ENCODE assay signal across 28 mouse cellular contexts in genomic region chr11:67771053-67771452, GRCm38 (mm10). TPM values are rescaled to one million over a fixed set of nuclear protein-coding genes. Genes with fewer than 3 reads are reported as not detected.
A peak's percentile ranks its signal among the peaks of the same experiment; 100 is the strongest.
DNase-seq lines count a peak whose midpoint lies in the region; ATAC-seq and TF ChIP-seq lines count a peak whose summit lies in the region.
"Had no signal": no experiment of that assay in that cellular context is flagged by ENCODE, and none has a peak within 500 bp of the region (broad histone marks: within the 10 kb centered on the region; RNA-seq: fewer than 3 reads in every experiment).

Gene Glp2r (minus strand): TSS chr11:67771153.

- H3K9ac ChIP-seq in intestine, embryonic 14.5 days (ENCODE audit: low read length): no peak within 1 kb of the TSS
- peak within 1 kb of the TSS; percentile 43; the same call in 1 of the 2 replicates for H3K9ac ChIP-seq in intestine, embryonic 16.5 days (ENCODE audit: low read depth, low read length)
- H3K9ac ChIP-seq in midbrain, embryonic 11.5 days (ENCODE audit: low read length): no peak within 1 kb of the TSS
- no peak within 1 kb of the TSS for H3K9ac ChIP-seq in forebrain, embryonic 12.5 days
- H3K9ac ChIP-seq: embryonic facial prominence, embryonic 13.5 days; embryonic facial prominence, embryonic 15.5 days; forebrain, embryonic 13.5 days; forebrain, embryonic 15.5 days; forebrain, postnatal 0 days had no signal

- TF ChIP-seq POLR2A in small intestine, adult 2 months (IDR thresholded peaks at IDR 0.05; ENCODE audit: low read depth, low read length): no peak

- H3K36me3 ChIP-seq in intestine, embryonic 14.5 days (ENCODE audit: control insufficient read depth, insufficient read depth, low read length): no peaks in the 10 kb centered on the region
- H3K36me3 ChIP-seq in intestine, embryonic 16.5 days (ENCODE audit: control insufficient read depth, insufficient read depth, low read length): no peaks in the 10 kb centered on the region
- H3K36me3 ChIP-seq in small intestine, adult 2 months (ENCODE audit: control insufficient read depth, insufficient read depth, low read length): no peaks in the 10 kb centered on the region
- no peaks in the 10 kb centered on the region for H3K36me3 ChIP-seq in midbrain, embryonic 11.5 days (ENCODE audit: control insufficient read depth, insufficient read depth, low read length)
- no peaks in the 10 kb centered on the region for H3K36me3 ChIP-seq in forebrain, embryonic 12.5 days (replicated peaks)
- H3K36me3 ChIP-seq: embryonic facial prominence, embryonic 13.5 days; embryonic facial prominence, embryonic 15.5 days; forebrain, embryonic 10.5 days; forebrain, embryonic 15.5 days; G1E had no signal

- H3K4me2 ChIP-seq in intestine, embryonic 14.5 days (ENCODE audit: low read length): peak within 1 kb of the TSS; percentile 18
- peak within 1 kb of the TSS; percentile 21; the same call in 1 of the 2 replicates for H3K4me2 ChIP-seq in intestine, embryonic 16.5 days (ENCODE audit: low read depth, low read length)
- H3K4me2 ChIP-seq in midbrain, embryonic 11.5 days: no peak within 1 kb of the TSS
- H3K4me2 ChIP-seq in forebrain, embryonic 12.5 days: no peak within 1 kb of the TSS
- H3K4me2 ChIP-seq: embryonic facial prominence, embryonic 13.5 days; embryonic facial prominence, embryonic 15.5 days; forebrain, embryonic 13.5 days; forebrain, embryonic 15.5 days had no signal

- TF ChIP-seq CTCF in small intestine, adult 2 months (IDR thresholded peaks at IDR 0.05; ENCODE audit: extremely low read depth, insufficient read length, insufficient replicate concordance, low read depth, low read length): no peak

- no peak for ATAC-seq in intestine, embryonic 14.5 days (replicated peaks; ENCODE audit: low FRiP score, low TSS enrichment, low read depth)
- ATAC-seq in intestine, embryonic 16.5 days: no peak
- no peak for ATAC-seq in midbrain, embryonic 11.5 days (ENCODE audit: low FRiP score)
- ATAC-seq in inflammation-experienced regulatory T-cells, adult 6 months: no peak
- no peak for ATAC-seq in forebrain, embryonic 12.5 days (ENCODE audit: low FRiP score)
- ATAC-seq: activated CD4-positive, CD25-positive, alpha-beta regulatory T cell, adult 4 months; forebrain, embryonic 13.5 days; forebrain, embryonic 15.5 days; forebrain, postnatal 0 days; Patski had no signal

- H3K9me3 ChIP-seq in intestine, embryonic 14.5 days (ENCODE audit: control insufficient read depth, low read length): no peaks in the 10 kb centered on the region
- no peaks in the 10 kb centered on the region for H3K9me3 ChIP-seq in intestine, embryonic 16.5 days (ENCODE audit: control insufficient read depth, low read length)
- no peaks in the 10 kb centered on the region for H3K9me3 ChIP-seq in midbrain, embryonic 11.5 days (ENCODE audit: control insufficient read depth, low read length)
- no peaks in the 10 kb centered on the region for H3K9me3 ChIP-seq in forebrain, embryonic 12.5 days
- H3K9me3 ChIP-seq: embryonic facial prominence, embryonic 13.5 days; embryonic facial prominence, embryonic 15.5 days; forebrain, embryonic 10.5 days; forebrain, embryonic 13.5 days; forebrain, embryonic 15.5 days had no signal

- H3K4me1 ChIP-seq in intestine, embryonic 14.5 days (replicated peaks; ENCODE audit: control insufficient read depth, insufficient read depth, low read length): peaks cover 10% of the 10 kb centered on the region
- H3K4me1 ChIP-seq in intestine, embryonic 16.5 days (ENCODE audit: control insufficient read depth, insufficient read depth, low read length): no peaks in the 10 kb centered on the region
- H3K4me1 ChIP-seq in small intestine, adult 2 months (ENCODE audit: control insufficient read depth, insufficient read depth, insufficient read length, low read length): no peaks in the 10 kb centered on the region
- no peaks in the 10 kb centered on the region for H3K4me1 ChIP-seq in midbrain, embryonic 11.5 days (ENCODE audit: control insufficient read depth, insufficient read depth, low read length)
- no peaks in the 10 kb centered on the region for H3K4me1 ChIP-seq in forebrain, embryonic 12.5 days
- H3K4me1 ChIP-seq: embryonic facial prominence, embryonic 13.5 days; embryonic facial prominence, embryonic 15.5 days; forebrain, embryonic 10.5 days had no signal

- no peaks in the 10 kb centered on the region for H3K27me3 ChIP-seq in intestine, embryonic 14.5 days (replicated peaks; ENCODE audit: control insufficient read depth, insufficient read depth, low read length)
- no peaks in the 10 kb centered on the region for H3K27me3 ChIP-seq in intestine, embryonic 16.5 days (replicated peaks; ENCODE audit: control insufficient read depth, insufficient read depth, low read length)
- H3K27me3 ChIP-seq in small intestine, adult 2 months (ENCODE audit: control insufficient read depth, insufficient read depth, low read length): no peaks in the 10 kb centered on the region
- no peaks in the 10 kb centered on the region for H3K27me3 ChIP-seq in midbrain, embryonic 11.5 days (ENCODE audit: control insufficient read depth, insufficient read depth, low read length)
- H3K27me3 ChIP-seq in forebrain, embryonic 12.5 days: no peaks in the 10 kb centered on the region
- H3K27me3 ChIP-seq: embryonic facial prominence, embryonic 13.5 days; embryonic facial prominence, embryonic 15.5 days; forebrain, embryonic 13.5 days; forebrain, embryonic 15.5 days had no signal

- 47% methylated on average over 14 of the region's 14 CpGs for WGBS in intestine, embryonic 14.5 days
- WGBS in intestine, embryonic 16.5 days: 54% methylated on average over 14 of the region's 14 CpGs
- WGBS in small intestine, adult 2 months: 64% methylated on average over 14 of the region's 14 CpGs
- 89% methylated on average over 14 of the region's 14 CpGs for WGBS in midbrain, embryonic 11.5 days
- 87% methylated on average over 14 of the region's 14 CpGs for WGBS in forebrain, embryonic 12.5 days

- no peak within 1 kb of the TSS for H3K4me3 ChIP-seq in intestine, embryonic 14.5 days (ENCODE audit: low read depth, low read length)
- peak within 1 kb of the TSS; percentile 25 for H3K4me3 ChIP-seq in intestine, embryonic 16.5 days (ENCODE audit: low read length)
- H3K4me3 ChIP-seq in small intestine, adult 2 months (ENCODE audit: low read depth, low read length): peak within 1 kb of the TSS; percentile 49
- no peak within 1 kb of the TSS for H3K4me3 ChIP-seq in midbrain, embryonic 11.5 days (ENCODE audit: low read depth, low read length)
- H3K4me3 ChIP-seq in forebrain, embryonic 12.5 days (replicated peaks): no peak within 1 kb of the TSS
- H3K4me3 ChIP-seq: embryonic facial prominence, embryonic 13.5 days; embryonic facial prominence, embryonic 15.5 days; erythroblast, embryonic 14.5 days; forebrain, embryonic 10.5 days; forebrain, embryonic 13.5 days; forebrain, embryonic 15.5 days had no signal

- no peak for DNase-seq in intestine, embryonic 14.5 days (ENCODE audit: low spot score)
- no peak for DNase-seq in midbrain, embryonic 11.5 days (ENCODE audit: low spot score, missing footprints)
- DNase-seq: adrenal gland, adult 2 months; adrenal gland, postnatal 10 days; adrenal gland, postnatal 25 days; cerebellum, adult 11 months; cerebellum, adult 18-20 months; cerebellum, adult 8-10 months; cerebellum, adult 9-11 months; cerebellum, postnatal 14 days; cerebellum, postnatal 36 days; embryo, embryonic 11 days; forebrain, postnatal 0 days had no signal

- H3K27ac ChIP-seq in intestine, embryonic 14.5 days (ENCODE audit: low read depth): peak within 1 kb of the TSS; percentile 72
- H3K27ac ChIP-seq in intestine, embryonic 16.5 days (ENCODE audit: low read length): peak within 1 kb of the TSS; percentile 61; the same call in 1 of the 2 replicates
- H3K27ac ChIP-seq in small intestine, adult 2 months (ENCODE audit: insufficient read depth, low read depth, low read length): peak within 1 kb of the TSS; percentile 41; the same call in 1 of the 2 replicates
- H3K27ac ChIP-seq in midbrain, embryonic 11.5 days (ENCODE audit: low read depth, low read length): no peak within 1 kb of the TSS
- no peak within 1 kb of the TSS for H3K27ac ChIP-seq in forebrain, embryonic 12.5 days
- H3K27ac ChIP-seq: embryonic facial prominence, embryonic 13.5 days; embryonic facial prominence, embryonic 15.5 days; forebrain, embryonic 10.5 days; forebrain, embryonic 13.5 days; forebrain, embryonic 15.5 days had no signal

RNA-seq across cellular contexts. Expression of gene Glp2r, which starts in this region (rescaled TPM):
- polyA plus RNA-seq in intestine, embryonic 14.5 days (2014; fragmentation: Nextera tagmentation; extraction: Ambion mirVana): 2.7 and 3.6 TPM in 2 replicates
- 4.4 and 5.6 TPM in 2 replicates for polyA plus RNA-seq in intestine, embryonic 16.5 days (2015; fragmentation: Nextera tagmentation; extraction: Ambion mirVana)
- 0.58 and 2.1 TPM in 2 replicates for polyA plus RNA-seq in small intestine, adult 2 months (2012; rRNA removed)
- polyA plus RNA-seq in midbrain, embryonic 11.5 days (2014; fragmentation: Nextera tagmentation; extraction: Ambion mirVana): not detected in 2 replicates
- not detected for polyA plus RNA-seq in inflammation-experienced regulatory T-cells, adult 6 months (2017; shearing (Covaris generic))
- not detected in 2 replicates for polyA plus RNA-seq in forebrain, embryonic 12.5 days (2016; fragmentation: Nextera tagmentation; extraction: Ambion mirVana)
- polyA plus RNA-seq: activated CD4-positive, CD25-positive, alpha-beta regulatory T cell, adult 4 months; adrenal gland, adult 2 months; C2C12; embryonic facial prominence, embryonic 11.5 days; embryonic facial prominence, embryonic 13.5 days; erythroblast, embryonic 14.5 days; forebrain, embryonic 10.5 days; forebrain, embryonic 13.5 days; G1E; Patski had no signal

Comparison
In these comparisons a context has a peak if more than half of its experiments do, and no peak if none do; other contexts are left out.
1. H3K4me3 ChIP-seq: peak in intestine, embryonic 16.5 days (single experiment) and small intestine, adult 2 months (single experiment); none in intestine, embryonic 14.5 days (single experiment), midbrain, embryonic 11.5 days (single experiment) and forebrain, embryonic 12.5 days (single experiment).
2. H3K27ac ChIP-seq: peak in intestine, embryonic 14.5 days (single experiment), intestine, embryonic 16.5 days (single experiment) and small intestine, adult 2 months (single experiment); none in midbrain, embryonic 11.5 days (single experiment) and forebrain, embryonic 12.5 days (single experiment).
3. H3K4me2 ChIP-seq: peak in intestine, embryonic 14.5 days (single experiment) and intestine, embryonic 16.5 days (single experiment); none in midbrain, embryonic 11.5 days (single experiment) and forebrain, embryonic 12.5 days (single experiment).